Mouse (Mus musculus) thymus, postnatal 36 days (tissue): ENCODE measurements around the gene Wdr54.

Experiments
- DNase-seq, 2 experiments: peaks; one replicate each; pipeline ENCODE4 v3.0.0; 2022; ENCODE audit warnings: mixed read lengths in 2 of 2

Wdr54 gene

GRCm38 (mm10) chr6:83155552-83156238 is 502 bp downstream of the Wdr54 start:
- no peak for DNase-seq

GRCm38 (mm10) chr6:83153485-83153884 is 2.7 kb downstream of the Wdr54 start:
- no peak for DNase-seq

- no peak for DNase-seq
Measured at GRCm38 (mm10) chr6:83153038-83153437, 3.2 kb downstream of the Wdr54 start.

- DNase-seq: no peak
Measured at GRCm38 (mm10) chr6:83151721-83152120, 4.5 kb downstream of the Wdr54 start.

DNA sequence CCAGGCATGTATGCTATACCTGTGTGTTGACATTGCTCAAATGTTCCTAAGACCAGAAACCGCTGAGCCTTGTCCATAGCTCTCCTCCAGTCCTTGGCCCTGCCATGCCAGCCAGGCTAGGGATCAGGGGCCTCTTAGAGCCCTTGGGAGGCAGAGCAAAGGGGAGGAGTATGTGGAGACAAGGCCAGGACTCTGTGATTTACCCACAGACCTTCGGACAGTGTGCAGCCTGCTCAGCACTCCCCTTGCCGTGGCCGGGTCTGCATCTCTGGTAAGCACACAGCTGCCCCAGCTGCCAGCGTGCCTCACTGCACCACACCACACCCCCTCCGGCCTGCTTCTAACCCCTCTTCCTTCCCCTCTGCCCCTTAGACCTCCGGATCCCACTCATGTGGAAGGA is 8.9 kb downstream of the Wdr54 start:
- DNase-seq: no peak

GRCm38 (mm10) chr6:83145805-83146204 is 10.4 kb downstream of the Wdr54 start:
- no peak for DNase-seq

DNA sequence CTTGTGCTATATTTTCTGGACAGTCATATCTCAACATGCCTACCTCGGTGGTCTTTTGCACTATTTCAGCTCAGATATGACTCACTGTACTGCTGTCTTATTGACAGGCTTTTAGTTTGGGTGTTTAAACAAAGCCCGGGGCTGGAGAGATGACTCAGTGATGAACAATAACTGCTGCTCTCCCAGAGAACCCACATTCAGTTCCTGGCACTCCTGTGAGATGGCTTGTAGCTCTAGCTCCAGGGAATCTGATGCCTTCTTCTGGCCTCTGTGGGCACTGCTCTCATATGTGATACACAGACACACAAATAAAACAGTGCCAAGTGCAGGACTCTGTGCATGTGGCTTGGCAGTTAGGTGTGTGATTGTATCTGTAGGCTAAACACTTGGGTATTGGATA is 11.0 kb downstream of the Wdr54 start:
- DNase-seq: no peak

- DNase-seq: no peak
Measured at GRCm38 (mm10) chr6:83142886-83143285, 13.3 kb downstream of the Wdr54 start.

DNA sequence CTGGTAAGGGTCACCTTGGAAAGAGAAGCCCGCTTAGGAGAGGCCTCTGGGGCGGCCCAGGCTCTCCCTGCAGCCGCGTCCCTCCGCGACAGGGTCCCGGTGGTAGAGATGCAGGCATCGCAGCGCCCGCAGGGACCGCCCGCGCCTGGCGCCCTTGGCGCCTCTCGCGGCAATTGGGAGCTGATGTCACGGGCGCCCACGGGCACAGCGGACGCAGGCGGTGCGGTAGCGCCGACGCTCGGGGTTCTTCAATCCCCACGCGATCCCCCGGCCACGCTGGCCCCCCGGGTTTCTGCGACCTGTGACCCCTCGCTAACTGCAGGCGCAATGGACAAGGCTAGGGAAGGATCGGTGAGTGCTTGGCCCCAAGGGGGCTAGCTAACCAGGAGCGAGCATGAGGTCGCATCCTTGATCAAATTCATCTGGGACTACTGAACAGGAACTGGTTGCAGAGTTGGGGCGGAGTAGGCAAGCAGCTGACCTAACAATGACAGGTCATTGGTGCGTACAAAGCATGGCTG is 13.9 kb downstream of the Wdr54 start:
- DNase-seq: peak in 1 of 2 experiments; percentile 19

GRCm38 (mm10) chr6:83141636-83142035 is 14.6 kb downstream of the Wdr54 start:
- no peak for DNase-seq

DNA sequence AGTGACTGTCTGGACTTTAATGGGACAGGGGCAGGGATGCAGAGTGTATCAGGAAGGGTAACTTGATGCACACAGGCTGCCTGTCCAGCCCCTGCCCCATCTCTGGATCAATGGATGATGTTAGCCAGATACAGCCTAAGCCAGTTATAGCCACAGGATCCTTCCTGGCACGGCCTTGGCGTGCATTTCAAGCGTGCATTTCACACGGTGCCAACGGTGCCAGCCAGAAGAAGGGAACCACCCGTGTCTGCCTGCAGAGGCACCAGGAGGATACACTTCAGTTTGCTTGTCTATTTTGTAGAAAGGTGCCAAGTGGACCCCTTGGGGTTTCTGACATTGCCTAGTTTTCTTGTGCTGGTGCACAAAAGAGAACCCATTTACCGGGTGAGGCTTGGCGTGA is 16.2 kb downstream of the Wdr54 start:
- no peak for DNase-seq

DNA sequence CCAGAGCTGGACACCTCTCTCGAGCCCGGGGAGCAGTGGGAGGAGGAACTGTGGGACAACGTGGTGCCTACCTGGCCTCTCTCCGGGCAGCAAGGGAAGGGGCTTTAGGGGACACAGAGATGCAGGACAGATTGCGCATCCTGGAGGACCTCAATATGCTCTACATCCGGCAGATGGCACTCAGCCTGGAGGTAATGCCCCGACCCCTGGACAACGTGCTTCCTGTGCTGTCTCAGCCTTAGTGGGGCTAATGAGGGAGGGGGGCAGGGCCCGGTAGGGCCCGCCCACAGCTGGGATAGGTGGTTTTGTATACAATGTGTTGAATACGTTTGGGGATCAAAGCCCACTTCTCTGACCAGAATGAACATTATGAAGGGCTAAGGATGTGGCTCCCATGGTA is 18.1 kb downstream of the Wdr54 start:
- peak in 1 of 2 experiments; percentile 41 for DNase-seq

DNA sequence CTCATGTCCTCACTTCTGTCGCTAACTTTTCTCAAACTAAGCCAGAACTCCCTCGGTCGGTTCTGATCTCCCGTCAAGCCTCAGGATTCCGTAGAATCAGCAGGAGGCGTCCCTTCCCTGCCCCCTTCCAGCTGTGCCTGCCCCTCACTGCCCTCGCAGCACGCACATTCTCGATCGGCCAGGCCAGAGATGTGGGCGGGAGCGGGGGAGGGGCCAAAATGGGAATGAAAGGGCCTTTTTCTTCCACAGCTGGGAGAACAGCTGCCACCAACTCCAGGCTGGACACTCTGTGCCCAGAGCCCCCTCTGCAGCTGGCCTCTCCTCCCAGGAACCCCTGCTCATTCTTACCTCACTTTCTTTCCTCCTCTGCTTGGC is 18.6 kb downstream of the Wdr54 start:
- DNase-seq: peak in 1 of 2 experiments; percentile 35

- DNase-seq: peak; percentile 49 to 74
Measured at GRCm38 (mm10) chr6:83136881-83137575, 19.2 kb downstream of the Wdr54 start.

GRCm38 (mm10) chr6:83136291-83136880 is 19.8 kb downstream of the Wdr54 start:
- no peak for DNase-seq

GRCm38 (mm10) chr6:83135571-83136161 is 20.5 kb downstream of the Wdr54 start:
- DNase-seq: peak in 1 of 2 experiments; percentile 26

DNA sequence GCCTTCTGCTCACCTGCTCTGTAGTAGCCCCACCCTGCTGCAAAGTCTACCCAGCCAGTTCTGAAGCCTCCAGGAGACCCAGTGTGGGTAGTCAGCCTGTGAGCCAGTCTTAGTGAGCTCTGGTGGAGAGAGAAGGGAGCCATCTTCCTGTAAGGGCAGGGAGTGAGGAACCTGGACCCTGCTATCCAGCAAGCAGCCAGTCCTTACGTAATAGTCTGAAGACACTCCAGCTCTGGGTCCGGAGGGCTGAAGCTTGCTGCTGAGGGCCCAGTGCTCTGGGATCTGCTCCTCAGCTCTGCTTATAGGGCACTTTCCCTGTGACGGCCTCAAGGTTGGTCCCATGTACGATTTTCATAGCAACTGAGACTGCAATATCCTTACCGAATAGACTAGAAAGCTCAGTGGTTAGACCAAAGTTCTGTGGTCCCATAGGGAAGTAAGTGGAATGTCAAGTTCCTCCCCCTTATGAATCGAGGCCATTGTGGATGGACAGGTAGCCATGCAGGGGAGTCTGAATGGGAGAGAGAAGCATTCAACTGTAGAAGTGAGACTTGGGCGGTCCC is 21.2 kb downstream of the Wdr54 start, which contains the start of gene Rtkn:
Gene Rtkn, plus strand, starts transcription at position 513 of the 563 bp plus-strand sequence.
- no peak for DNase-seq

- DNase-seq: no peak
Measured at GRCm38 (mm10) chr6:83134226-83134625, 22.0 kb downstream of the Wdr54 start.

- DNase-seq: no peak
Measured at GRCm38 (mm10) chr6:83132176-83132919, 23.8 kb downstream of the Wdr54 start.

GRCm38 (mm10) chr6:83131469-83132034 is 24.6 kb downstream of the Wdr54 start:
- no peak for DNase-seq

DNA sequence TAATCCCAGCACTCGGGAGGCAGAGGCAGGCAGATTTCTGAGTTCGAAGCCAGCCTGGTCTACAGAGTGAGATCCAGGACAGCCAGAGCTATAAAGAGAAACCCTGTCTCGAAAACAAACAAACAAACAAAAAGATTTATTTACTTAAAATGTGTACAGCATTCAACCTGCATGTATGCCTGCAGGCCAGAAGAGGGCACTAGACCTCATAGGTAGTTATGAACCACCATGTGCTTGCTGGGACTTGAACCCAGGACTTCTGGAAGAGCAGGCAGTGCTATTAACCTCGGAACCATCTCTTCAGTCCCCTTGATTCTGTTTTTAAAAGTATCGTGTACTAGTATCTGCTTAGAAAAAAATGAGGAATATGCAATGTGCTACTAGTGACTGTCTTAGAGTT is 28.8 kb downstream of the Wdr54 start:
- DNase-seq: no peak

- DNase-seq: no peak
Measured at GRCm38 (mm10) chr6:83125331-83125730, 30.9 kb downstream of the Wdr54 start, which contains the start of gene Ino80b. TSS of gene Ino80b (minus strand) at chr6:83125431.
